Mouse (Mus musculus) ES-E14 (cell line): ENCODE measurements at regions not wholly inside any gene's neighbourhood (a gene's known extent, or its start where the extent isn't known, plus 50 kb on each side); places are given as distances from the start of the nearest gene placed in this dataset.

Source experiments
- CHD2 ChIP-seq: IDR thresholded peaks from 2 replicates; pipeline ENCODE4 v1.6.1; 2014; ENCODE audit warnings: mild to moderate bottlenecking, low read depth, low read length, inconsistent platforms
- HCFC1 ChIP-seq: IDR thresholded peaks from 2 replicates; pipeline ENCODE4 v1.6.1; 2012; ENCODE audit warnings: low read length, inconsistent platforms, borderline replicate concordance; ENCODE audit not compliant: insufficient read depth
- MAFK ChIP-seq: IDR thresholded peaks from 2 replicates; pipeline ENCODE4 v1.6.1; 2014; ENCODE audit warnings: mild to moderate bottlenecking, low read depth, low read length, inconsistent platforms; ENCODE audit not compliant: insufficient read depth
- ZC3H11A ChIP-seq: IDR thresholded peaks from 2 replicates; pipeline ENCODE4 v1.6.1; 2012; ENCODE audit warnings: low read depth, mild to moderate bottlenecking, inconsistent platforms, low read length, borderline replicate concordance
- ZNF384 ChIP-seq: IDR thresholded peaks from 2 replicates; pipeline ENCODE4 v1.6.1; 2012; ENCODE audit warnings: low read depth, low read length, inconsistent platforms

DNA sequence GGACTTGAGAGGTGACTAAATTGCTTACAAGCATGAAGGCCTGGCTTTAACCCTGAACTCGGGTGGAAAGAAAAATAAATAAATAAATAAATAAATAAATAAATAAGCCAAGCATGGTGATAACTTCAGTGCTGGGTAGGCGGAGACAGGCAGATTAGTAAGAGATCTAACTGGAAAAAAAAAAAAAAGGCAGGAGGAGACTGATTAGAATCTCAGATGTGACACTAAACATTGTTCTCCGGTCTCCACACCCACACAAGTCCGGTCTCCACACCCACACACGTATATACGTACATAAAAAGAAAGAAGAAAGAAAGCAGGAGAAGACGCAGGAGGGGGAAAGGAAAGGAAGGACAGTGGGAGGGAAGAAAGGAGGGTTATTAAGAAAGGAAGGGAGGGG, 267.8 kb downstream of the Dhx15 start:
- TF ChIP-seq CHD2 (no peak), ZC3H11A (no peak), MAFK (no peak), HCFC1 (no peak), ZNF384 (no peak)
